ENCODE assay signal across 8 mouse cellular contexts in genomic region chr2:119350555-119351486, GRCm38 (mm10). TPM values are rescaled to one million over a fixed set of nuclear protein-coding genes. Genes with fewer than 3 reads are reported as not detected.
DNase-seq lines count a peak whose midpoint lies in the region; ATAC-seq and TF ChIP-seq lines count a peak whose summit lies in the region.

Gene Chac1, plus strand, starts transcription at chr2:119351229.

- no peaks in the 10 kb centered on the region for H3K36me3 ChIP-seq in hindbrain, postnatal 0 days (ENCODE audit: insufficient read depth, low read length)

- 0 out of 2 replicates have a peak, but pooled peaks have one; percentile 1 for TF ChIP-seq CTCF in hindbrain, postnatal 0 days (IDR thresholded peaks at IDR 0.05; ENCODE audit: low read depth)

- peak within 1 kb of the TSS; percentile 89 for H3K4me2 ChIP-seq in hindbrain, postnatal 0 days (ENCODE audit: low read depth, low read length)

- H3K4me3 ChIP-seq in hindbrain, postnatal 0 days (ENCODE audit: low read length): peak within 1 kb of the TSS; percentile 61

- ATAC-seq in common myeloid progenitor, adult 5-6 weeks (replicated peaks; ENCODE audit: low read depth, poor library complexity, severe bottlenecking): peak; percentile 93
- peak; percentile 96 for ATAC-seq in hindbrain, postnatal 0 days
- ATAC-seq in megakaryocyte, adult 5-6 weeks (ENCODE audit: poor library complexity, severe bottlenecking): peak; percentile 95

- H3K27ac ChIP-seq in hindbrain, postnatal 0 days: peak within 1 kb of the TSS; percentile 56; the same call in 1 of the 2 replicates

- 0 out of 2 replicates have a peak, but pooled peaks cover 6% of the 10 kb centered on the region for H3K4me1 ChIP-seq in hindbrain, postnatal 0 days (ENCODE audit: insufficient read depth, low read length)

- peak within 1 kb of the TSS; percentile 66 for H3K9ac ChIP-seq in hindbrain, postnatal 0 days (replicated peaks; ENCODE audit: low read length)

- peak; percentile 98 for DNase-seq in adipocyte (ENCODE audit: low spot score)
- peak; percentile 93 for DNase-seq in gastrocnemius, adult 18-20 months (ENCODE audit: low spot score)
- peak; percentile 94 for DNase-seq in hindbrain, postnatal 0 days (ENCODE audit: low spot score)
- DNase-seq in left cerebral cortex, adult 8-10 months (ENCODE audit: low spot score in 2 of 2): peak; percentile 85 to 96
- peak; percentile 96 for DNase-seq in right cerebral cortex, postnatal 14 days
- DNase-seq in urinary bladder, postnatal 4 days (ENCODE audit: low spot score in 2 of 2): peak; percentile 72 to 84

- H3K9me3 ChIP-seq in hindbrain, postnatal 0 days (ENCODE audit: low read length): no peaks in the 10 kb centered on the region

- H3K27me3 ChIP-seq in hindbrain, postnatal 0 days (ENCODE audit: insufficient read depth, low read length): no peaks in the 10 kb centered on the region

- 5% methylated on average over 56 of the region's 58 CpGs for WGBS in hindbrain, postnatal 0 days

RNA-seq across cellular contexts. Expression of gene Chac1, which starts in this region (rescaled TPM):
- not detected in 2 replicates for total RNA-seq in common myeloid progenitor, adult 5-6 weeks (2017)
- 100 to 1,000 TPM in 1 of 2 experiments, 10 to 100 TPM in 1; 50.6 to 108 TPM for total RNA-seq in gastrocnemius, adult 18-20 months (2021)
- total RNA-seq in hindbrain, postnatal 0 days (2014; rRNA removed): 12.4 and 22.6 TPM in 2 replicates
- polyA plus RNA-seq in hindbrain, postnatal 0 days (2015; fragmentation: Nextera tagmentation; extraction: Ambion mirVana): 11.4 and 12.6 TPM in 2 replicates
- total RNA-seq in left cerebral cortex, adult 8-10 months (2022): 10 to 100 TPM in 1 of 4 experiments, 1 to 10 TPM in 3; 6.9 to 10.9 (median 8.1) TPM
- 0.39 and 1.1 TPM in 2 replicates for total RNA-seq in megakaryocyte, adult 5-6 weeks (2015)
- 0.51 and 1.3 TPM in 2 replicates for total RNA-seq in megakaryocyte, adult 5-6 weeks (2017)

Comparison
In these comparisons a context has a peak if more than half of its experiments do, and no peak if none do; other contexts are left out.
1. Peak in every context shown above with its lines: DNase-seq, ATAC-seq, H3K4me3 ChIP-seq and H3K27ac ChIP-seq.
2. Peak in ATAC-seq in common myeloid progenitor, adult 5-6 weeks; RNA of the gene not detected or under 1 TPM.